Mouse (Mus musculus): ENCODE measurements around the gene Haus8.
"Not testable (repeated sequence)": the region's sequence is repeated elsewhere in the genome, so short reads cannot be mapped to it uniquely, and the experiment has no call there.

Haus8 gene

GRCm38 (mm10) chr8:71286223-71286622 lies 13.5 kb upstream of the Haus8 start:
- DNase-seq (ENCODE audit: low spot score in 2 of 2), result peak; percentile 65 to 73

GRCm38 (mm10) chr8:71282621-71283020 lies 9.9 kb upstream of the Haus8 start:
- no peak for DNase-seq (ENCODE audit: low spot score in 2 of 2)

- not testable (repeated sequence) for DNase-seq (ENCODE audit: low spot score in 2 of 2)
Observed at GRCm38 (mm10) chr8:71281731-71282130, 9.0 kb upstream of the Haus8 start.

- not testable (repeated sequence) for DNase-seq (ENCODE audit: low spot score in 2 of 2)
Observed at GRCm38 (mm10) chr8:71279409-71279808, 6.7 kb upstream of the Haus8 start.

- no peak for DNase-seq (ENCODE audit: low spot score in 2 of 2)
Observed at GRCm38 (mm10) chr8:71276166-71276565, 3.4 kb upstream of the Haus8 start.

GRCm38 (mm10) chr8:71274478-71274877 lies 1.7 kb upstream of the Haus8 start:
- DNase-seq (ENCODE audit: low spot score in 2 of 2), result no peak

GRCm38 (mm10) chr8:71273151-71273510 lies 397 bp upstream of the Haus8 start:
- DNase-seq (ENCODE audit: low spot score in 2 of 2), result peak; percentile 59 to 62

- DNase-seq (ENCODE audit: low spot score in 2 of 2), result no peak
Observed at GRCm38 (mm10) chr8:71271630-71272029, 1.1 kb downstream of the Haus8 start.

GRCm38 (mm10) chr8:71268286-71268685 lies 4.4 kb downstream of the Haus8 start:
- not testable (repeated sequence) for DNase-seq (ENCODE audit: low spot score in 2 of 2)

GRCm38 (mm10) chr8:71267690-71268089 lies 5.0 kb downstream of the Haus8 start:
- no peak for DNase-seq (ENCODE audit: low spot score in 2 of 2)

GRCm38 (mm10) chr8:71261234-71261633 lies 11.5 kb downstream of the Haus8 start:
- no peak for DNase-seq (ENCODE audit: low spot score in 2 of 2)

- no peak for DNase-seq (ENCODE audit: low spot score in 2 of 2)
Observed at GRCm38 (mm10) chr8:71256545-71257232, 16.0 kb downstream of the Haus8 start.

GRCm38 (mm10) chr8:71248203-71248602 lies 24.5 kb downstream of the Haus8 start:
- no peak for DNase-seq (ENCODE audit: low spot score in 2 of 2)

GRCm38 (mm10) chr8:71242757-71243156 lies 30.0 kb downstream of the Haus8 start:
- no peak for DNase-seq (ENCODE audit: low spot score in 2 of 2)

GRCm38 (mm10) chr8:71224560-71224959 lies 48.2 kb downstream of the Haus8 start:
- no peak for DNase-seq (ENCODE audit: low spot score in 2 of 2)

- not testable (repeated sequence) for DNase-seq (ENCODE audit: low spot score in 2 of 2)
Observed at GRCm38 (mm10) chr8:71214266-71214665, 58.5 kb downstream of the Haus8 start.

- peak in 1 of 2 experiments; percentile 27 for DNase-seq (ENCODE audit: low spot score in 2 of 2)
Observed at GRCm38 (mm10) chr8:71205541-71205967, 67.2 kb downstream of the Haus8 start.
